Mouse (Mus musculus): ENCODE data around the gene Taar3.

DNA sequence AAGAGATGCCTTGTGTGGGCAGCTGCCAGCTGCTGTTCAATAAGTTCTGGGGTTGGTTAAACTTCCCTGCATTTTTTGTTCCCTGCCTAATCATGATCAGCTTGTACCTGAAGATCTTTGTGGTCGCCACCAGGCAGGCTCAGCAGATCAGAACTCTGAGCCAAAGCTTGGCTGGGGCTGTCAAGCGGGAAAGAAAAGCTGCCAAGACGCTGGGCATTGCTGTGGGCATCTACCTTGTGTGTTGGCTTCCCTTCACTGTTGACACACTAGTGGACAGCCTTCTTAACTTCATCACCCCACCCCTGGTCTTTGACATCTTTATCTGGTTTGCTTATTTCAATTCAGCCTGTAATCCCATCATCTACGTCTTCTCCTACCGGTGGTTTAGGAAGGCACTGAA is 21.9 kb downstream of the Taar3 start:
- TF ChIP-seq GATA1 (IDR thresholded peaks at IDR 0.05; ENCODE audit: borderline replicate concordance, low read length) (no peak), FLI1 (IDR thresholded peaks at IDR 0.05; ENCODE audit: low read length) (no peak)

All from megakaryocyte, embryonic 14.5 days (primary cell).